Mouse (Mus musculus) heart, postnatal 25 days (tissue): ENCODE results near the gene Unc13b. TPM values are rescaled to one million over a fixed set of nuclear protein-coding genes. Genes with fewer than 3 reads are reported as not detected.

ENCODE experiments used
- DNase-seq: peaks from one replicate; pipeline ENCODE4 v3.0.0; 2022; ENCODE audit warnings: low spot score
- intact Hi-C: fragments of 180-260 bp; cut with DNase I; formaldehyde crosslinking; loops from one replicate; pipeline ENCODE4 v1.15.1; 2025
- total RNA-seq, 2 experiments: library from RNA; stranded (reverse); gene quantifications; 2 replicates each; pipeline ENCODE4 v1.2.3; 2021

The Unc13b gene
- total RNA-seq, 2 experiments from 2014 or later: 14.8 to 16.3 TPM

- intact Hi-C loops: no loop called here
- DNase-seq: no peak
Observed at GRCm38 (mm10) chr4:43036356-43036755, 22.4 kb upstream of the Unc13b start.

- intact Hi-C loops: no loop called here
- no peak for DNase-seq
Observed at GRCm38 (mm10) chr4:43037860-43038566, 20.7 kb upstream of the Unc13b start.

- peak; percentile 31 for DNase-seq
- intact Hi-C loops: no loop called here
Observed at GRCm38 (mm10) chr4:43038567-43039495, 19.9 kb upstream of the Unc13b start.

- intact Hi-C loops: no loop called here
- no peak for DNase-seq
Observed at GRCm38 (mm10) chr4:43039609-43040008, 19.1 kb upstream of the Unc13b start.

- peak; percentile 93 for DNase-seq
- intact Hi-C loops: no loop called here
Observed at GRCm38 (mm10) chr4:43040114-43040572, 18.6 kb upstream of the Unc13b start.

GRCm38 (mm10) chr4:43040881-43041547 is 17.7 kb upstream of the Unc13b start:
- no peak for DNase-seq
- intact Hi-C loops: no loop called here

GRCm38 (mm10) chr4:43043644-43044357 is 15.0 kb upstream of the Unc13b start:
- intact Hi-C loops: no loop called here

GRCm38 (mm10) chr4:43044673-43045072 is 14.1 kb upstream of the Unc13b start:
- peak; percentile 43 for DNase-seq
- intact Hi-C loops: no loop called here

More at GRCm38 (mm10) chr4:43043644-43044357, 15.0 kb upstream of the Unc13b start:
- DNase-seq: peak; percentile 63

GRCm38 (mm10) chr4:43045285-43045658 is 13.5 kb upstream of the Unc13b start:
- no peak for DNase-seq
- intact Hi-C loops: no loop called here

GRCm38 (mm10) chr4:43045659-43046302 is 13.0 kb upstream of the Unc13b start, which contains the start of gene Fam214b:
Gene Fam214b, minus strand, starts transcription at chr4:43046220.
- DNase-seq: peak; percentile 98
- intact Hi-C loops: loop anchor here (2.0 kb wide), 1 partner anchor 69 kb away; no protein-coding TSS in a partner anchor

- intact Hi-C loops: loop anchor here (2.0 kb wide), 1 partner anchor 68 kb away; no protein-coding TSS in a partner anchor
- DNase-seq: no peak
Observed at GRCm38 (mm10) chr4:43046607-43047006, 12.1 kb upstream of the Unc13b start.

- DNase-seq: peak; percentile 52
- intact Hi-C loops: loop anchor here (2.0 kb wide), 1 partner anchor 68 kb away; no protein-coding TSS in a partner anchor
Observed at GRCm38 (mm10) chr4:43047231-43047630, 11.5 kb upstream of the Unc13b start.

GRCm38 (mm10) chr4:43052627-43053026 is 6.1 kb upstream of the Unc13b start:
- intact Hi-C loops: loop anchor here (5.0 to 10.0 kb wide), 2 partner anchors 192 to 370 kb away; no protein-coding TSS in a partner anchor
- DNase-seq: no peak

- DNase-seq: no peak
- intact Hi-C loops: loop anchor here (10.0 kb wide), 1 partner anchor 187 kb away; no protein-coding TSS in a partner anchor
Observed at GRCm38 (mm10) chr4:43057654-43058053, 1.1 kb upstream of the Unc13b start.

- intact Hi-C loops: loop anchor here (10.0 kb wide), 1 partner anchor 186 kb away; no protein-coding TSS in a partner anchor
- DNase-seq: no peak
Observed at GRCm38 (mm10) chr4:43058392-43058752, 381 bp upstream of the Unc13b start.

- DNase-seq: no peak
- intact Hi-C loops: loop anchor here (10.0 kb wide), 1 partner anchor 185 kb away; no protein-coding TSS in a partner anchor
Observed at GRCm38 (mm10) chr4:43059697-43060096, 944 bp downstream of the Unc13b start.

GRCm38 (mm10) chr4:43060286-43060685 is 1.5 kb downstream of the Unc13b start:
- DNase-seq: no peak
- intact Hi-C loops: no loop called here

- no peak for DNase-seq
- intact Hi-C loops: no loop called here
Observed at GRCm38 (mm10) chr4:43065471-43065870, 6.7 kb downstream of the Unc13b start.

- DNase-seq: no peak
- intact Hi-C loops: no loop called here
Observed at GRCm38 (mm10) chr4:43074923-43075322, 16.2 kb downstream of the Unc13b start.
